Mouse (Mus musculus): ENCODE data around the gene Olfr1424.
"Not testable (repeated sequence)": the region's sequence is repeated elsewhere in the genome, so short reads cannot be mapped to it uniquely, and the experiment has no call there.

The Olfr1424 gene

GRCm38 (mm10) chr19:12062582-12062981, at the start of gene Olfr1424:
Gene Olfr1424 (minus strand): TSS chr19:12062682.
- DNase-seq (ENCODE audit: low spot score) = not testable (repeated sequence)

- DNase-seq (ENCODE audit: low spot score) = no peak
Observed at GRCm38 (mm10) chr19:12104541-12104940, 42.1 kb upstream of the Olfr1424 start.

GRCm38 (mm10) chr19:12103234-12103633, 40.8 kb upstream of the Olfr1424 start, which contains the start of gene Olfr1427:
Gene Olfr1427 (minus strand): TSS chr19:12103334.
- DNase-seq (ENCODE audit: low spot score) = no peak

GRCm38 (mm10) chr19:12091913-12092312, 29.4 kb upstream of the Olfr1424 start, which contains the start of gene Olfr1426:
Gene Olfr1426 (minus strand): TSS chr19:12092013.
- no peak for DNase-seq (ENCODE audit: low spot score)

- DNase-seq (ENCODE audit: low spot score) = not testable (repeated sequence)
Observed at GRCm38 (mm10) chr19:12077631-12078030, 15.1 kb upstream of the Olfr1424 start, which contains the start of gene Olfr1425. Gene Olfr1425 (minus strand): TSS chr19:12077731.

GRCm38 (mm10) chr19:12069546-12069945, 7.1 kb upstream of the Olfr1424 start:
- not testable (repeated sequence) for DNase-seq (ENCODE audit: low spot score)

GRCm38 (mm10) chr19:12067806-12068205, 5.3 kb upstream of the Olfr1424 start:
- DNase-seq (ENCODE audit: low spot score) = not testable (repeated sequence)

GRCm38 (mm10) chr19:12043163-12043562, 19.3 kb downstream of the Olfr1424 start:
- DNase-seq (ENCODE audit: low spot score) = no peak

- DNase-seq (ENCODE audit: low spot score) = no peak
Observed at GRCm38 (mm10) chr19:12041217-12041616, 21.3 kb downstream of the Olfr1424 start, which contains the start of gene Olfr1423. Gene Olfr1423 (minus strand): TSS chr19:12041317.

GRCm38 (mm10) chr19:12037727-12038126, 24.8 kb downstream of the Olfr1424 start:
- DNase-seq (ENCODE audit: low spot score) = no peak

GRCm38 (mm10) chr19:12026606-12027005, 35.9 kb downstream of the Olfr1424 start:
- DNase-seq (ENCODE audit: low spot score) = no peak

GRCm38 (mm10) chr19:12025333-12025732, 37.1 kb downstream of the Olfr1424 start:
- no peak for DNase-seq (ENCODE audit: low spot score)

GRCm38 (mm10) chr19:12024149-12024548, 38.3 kb downstream of the Olfr1424 start:
- DNase-seq (ENCODE audit: low spot score) = no peak

- no peak for DNase-seq (ENCODE audit: low spot score)
Observed at GRCm38 (mm10) chr19:12016192-12016591, 46.3 kb downstream of the Olfr1424 start.

- no peak for DNase-seq (ENCODE audit: low spot score)
Observed at GRCm38 (mm10) chr19:12015708-12016107, 46.8 kb downstream of the Olfr1424 start.

- DNase-seq (ENCODE audit: low spot score) = peak; percentile 22
Observed at GRCm38 (mm10) chr19:12013228-12013627, 49.3 kb downstream of the Olfr1424 start.

- no peak for DNase-seq (ENCODE audit: low spot score)
Observed at GRCm38 (mm10) chr19:12012615-12013014, 49.9 kb downstream of the Olfr1424 start.

GRCm38 (mm10) chr19:12011560-12012556, 50.6 kb downstream of the Olfr1424 start:
- DNase-seq (ENCODE audit: low spot score) = peak; percentile 90

GRCm38 (mm10) chr19:12010916-12011559, 51.4 kb downstream of the Olfr1424 start:
- peak; percentile 92 for DNase-seq (ENCODE audit: low spot score)

GRCm38 (mm10) chr19:12010281-12010771, 52.2 kb downstream of the Olfr1424 start:
- DNase-seq (ENCODE audit: low spot score) = peak; percentile 79

GRCm38 (mm10) chr19:12009501-12010280, 52.8 kb downstream of the Olfr1424 start:
- peak; percentile 92 for DNase-seq (ENCODE audit: low spot score)
